Mouse (Mus musculus) G1E (cell line): ENCODE results near the gene Kcnip1.

Experiments used
- CTCF ChIP-seq: IDR thresholded peaks from 2 replicates; pipeline ENCODE4 v1.5.1; 2012; ENCODE audit warnings: low read depth, low read length, inconsistent platforms, mixed read lengths
- GATA1 ChIP-seq: IDR thresholded peaks from 2 replicates; pipeline ENCODE4 v1.6.1; 2012; ENCODE audit warnings: borderline replicate concordance, low read length, inconsistent platforms, mixed read lengths
- GATA2 ChIP-seq: IDR thresholded peaks from 2 replicates; pipeline ENCODE4 v1.6.1; 2012; ENCODE audit warnings: low read depth, low read length, inconsistent platforms, borderline replicate concordance
- POLR2AphosphoS5 ChIP-seq: IDR thresholded peaks from 2 replicates; pipeline ENCODE4 v1.6.1; 2012; ENCODE audit warnings: low read depth, low read length, inconsistent platforms; ENCODE audit not compliant: insufficient replicate concordance
- TAL1 ChIP-seq: conservative IDR thresholded peaks from 2 replicates; pipeline ENCODE4 v1.6.1; 2012; ENCODE audit warnings: low read depth, low read length, inconsistent platforms, mixed read lengths

- TF ChIP-seq CTCF, result no peak
- TF ChIP-seq POLR2AphosphoS5, result no peak
- TF ChIP-seq GATA1, result no peak
- TF ChIP-seq TAL1, result no peak
- TF ChIP-seq GATA2, result no peak
Measured at GRCm38 (mm10) chr11:33861823-33862222, 131.1 kb downstream of the Kcnip1 start.
